Mouse (Mus musculus) embryonic facial prominence, embryonic 14.5 days (tissue): Measurements from ENCODE around the gene Trim7. TPM values are rescaled to one million over a fixed set of nuclear protein-coding genes. Genes with fewer than 3 reads are reported as not detected.

Source experiments
- ATAC-seq: fragments of 200-750 bp; cut with Nextera tagmentation; 2 replicates; pipeline ENCODE4 v1.8.0; 2017; ENCODE audit warnings: low read depth, moderate number of reproducible peaks, moderate TSS enrichment
- DNase-seq: peaks from one replicate; pipeline ENCODE4 v3.0.0-alpha.2; 2015; ENCODE audit warnings: low spot score
- H3K27ac ChIP-seq: fragments of 300-500 bp; sonication (generic); replicated peaks from 2 replicates; pipeline ENCODE4 v1.5.1; 2014; ENCODE audit warnings: low read depth, mild to moderate bottlenecking, low read length, moderate library complexity
- H3K27me3 ChIP-seq: fragments of 300-500 bp; sonication (generic); replicated peaks from 2 replicates; pipeline ENCODE4 v1.6.1; 2014; ENCODE audit warnings: low read length; ENCODE audit not compliant: control insufficient read depth, insufficient read depth
- H3K36me3 ChIP-seq: fragments of 300-500 bp; sonication (generic); 2 replicates; pipeline ENCODE4 v1.6.1; 2014; ENCODE audit warnings: low read length, mixed read lengths; ENCODE audit not compliant: control insufficient read depth, insufficient read depth
- H3K4me1 ChIP-seq: fragments of 300-500 bp; sonication (generic); 2 replicates; pipeline ENCODE4 v1.6.1; 2014; ENCODE audit warnings: antibody characterized with exemption, low read length; ENCODE audit not compliant: control insufficient read depth, insufficient read depth
- H3K4me2 ChIP-seq: fragments of 300-500 bp; sonication (generic); 2 replicates; pipeline ENCODE4 v1.6.1; 2014; ENCODE audit warnings: low read depth, mild to moderate bottlenecking, low read length, moderate library complexity, mixed read lengths
- H3K4me3 ChIP-seq: fragments of 300-500 bp; sonication (generic); 2 replicates; pipeline ENCODE4 v1.5.1; 2014; ENCODE audit warnings: low read depth, mild to moderate bottlenecking, low read length
- H3K9ac ChIP-seq: fragments of 300-500 bp; sonication (generic); 2 replicates; pipeline ENCODE4 v1.6.1; 2014; ENCODE audit warnings: low read depth, mild to moderate bottlenecking, low read length, moderate library complexity, mixed read lengths
- H3K9me3 ChIP-seq: fragments of 300-500 bp; sonication (generic); 2 replicates; pipeline ENCODE4 v1.6.1; 2016; ENCODE audit warnings: low read length; ENCODE audit not compliant: control insufficient read depth
- WGBS: fragments of 180-500 bp; shearing (Covaris S2); extraction: QIAGEN DNeasy Blood & Tissue Kit; methylation state at CpG from one replicate; pipeline ENCODE4 v1.1.7; 2014; 5-methylcytosine and 5-hydroxymethylcytosine counted together
- polyA plus RNA-seq: library from polyadenylated mRNA; unstranded; fragments of >200 nt; fragmentation: Nextera tagmentation; extraction: Ambion mirVana; gene quantifications from 2 replicates; pipeline ENCODE4 v1.2.1, GENCODE M21; 2014

The Trim7 gene
- polyA plus RNA-seq, 1 experiment from 2014 or later = 1.3 TPM

DNA sequence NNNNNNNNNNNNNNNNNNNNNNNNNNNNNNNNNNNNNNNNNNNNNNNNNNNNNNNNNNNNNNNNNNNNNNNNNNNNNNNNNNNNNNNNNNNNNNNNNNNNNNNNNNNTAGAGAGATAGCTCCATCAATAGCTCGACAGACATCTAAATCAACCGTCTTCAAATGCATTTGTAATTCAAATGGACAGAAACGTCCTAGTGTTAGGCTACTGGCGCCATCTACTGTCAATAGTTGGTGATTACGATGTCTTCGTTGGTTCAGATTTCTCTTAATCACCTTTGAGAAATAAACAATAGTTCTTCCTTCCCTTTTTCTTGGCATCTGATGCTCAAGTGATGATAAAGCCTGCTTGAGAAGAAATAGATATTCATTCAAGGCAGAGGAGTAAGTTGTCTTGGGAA is 33.1 kb downstream of the Trim7 start:
- peak overlapping the region; percentile 75 for H3K4me2 ChIP-seq
- H3K27ac ChIP-seq = no peak overlapping the region
- no peaks in the 10 kb centered on the region for H3K36me3 ChIP-seq
- H3K4me1 ChIP-seq = peaks cover 9% of the 10 kb centered on the region
- H3K27me3 ChIP-seq = no peaks in the 10 kb centered on the region
- H3K9ac ChIP-seq = no peak overlapping the region
- H3K9me3 ChIP-seq = no peaks in the 10 kb centered on the region
- under 1% methylated on average over 6 of the region's 6 CpGs for WGBS
- peak; percentile 81 for DNase-seq
- no peak for ATAC-seq
- peak overlapping the region; percentile 61; the same call in 1 of the 2 replicates for H3K4me3 ChIP-seq

DNA sequence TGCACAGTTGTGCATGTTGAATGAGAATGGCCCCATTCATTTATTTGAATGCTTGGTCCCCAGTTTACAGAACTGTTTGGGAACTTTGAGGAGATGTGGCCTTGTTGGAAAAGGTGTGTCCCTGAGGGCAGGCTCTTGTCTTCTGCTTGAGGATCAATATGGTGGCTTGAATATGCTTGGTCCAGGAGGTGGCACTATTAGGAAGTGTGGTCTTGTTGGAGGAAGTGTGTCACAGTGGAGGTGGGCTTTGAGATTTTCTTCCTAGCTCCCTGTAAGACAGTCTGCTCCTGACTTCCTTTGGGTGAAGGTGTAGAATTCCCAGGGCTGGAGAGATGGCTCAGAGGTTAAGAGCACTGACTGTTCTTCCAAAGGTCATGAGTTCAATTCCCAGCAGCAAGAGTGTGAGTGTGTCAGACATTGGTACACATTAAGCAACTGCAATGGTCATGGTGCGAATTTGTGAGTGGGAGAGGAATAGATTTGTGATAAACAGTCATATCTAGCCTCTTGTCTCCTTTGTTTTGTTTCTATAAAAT is 36.9 kb downstream of the Trim7 start:
- H3K4me3 ChIP-seq = no peak overlapping the region
- no peaks in the 10 kb centered on the region for H3K36me3 ChIP-seq
- H3K4me2 ChIP-seq = no peak overlapping the region
- no peaks in the 10 kb centered on the region for H3K9me3 ChIP-seq
- no peaks in the 10 kb centered on the region for H3K4me1 ChIP-seq
- H3K27me3 ChIP-seq = no peaks in the 10 kb centered on the region
- H3K9ac ChIP-seq = no peak overlapping the region
- ATAC-seq = no peak
- DNase-seq = no peak
- H3K27ac ChIP-seq = no peak overlapping the region
- WGBS = 88% methylated on average over 1 of the region's 1 CpGs

DNA sequence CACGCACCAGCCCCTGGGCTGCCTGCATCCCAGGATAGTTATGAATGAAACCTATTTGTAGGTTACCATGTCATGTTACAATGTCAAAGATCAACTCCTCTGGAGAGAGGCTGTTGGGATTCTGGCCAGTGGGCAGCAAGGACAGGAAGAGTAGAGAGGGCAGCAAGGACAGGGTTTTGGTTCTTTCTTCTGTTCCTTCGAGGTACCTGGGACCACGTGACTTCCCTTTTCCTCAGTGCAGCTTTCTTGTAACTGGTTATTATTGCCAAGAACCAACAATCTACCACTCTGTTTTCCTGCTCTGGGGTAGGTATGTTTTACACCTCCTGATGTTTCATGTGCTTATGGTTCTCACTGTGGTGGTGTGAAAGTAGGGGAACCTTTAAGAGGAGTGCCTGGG is 37.9 kb downstream of the Trim7 start:
- Histone ChIP-seq H3K4me2 (no peak overlapping the region), H3K36me3 (no peaks in the 10 kb centered on the region), H3K9me3 (no peaks in the 10 kb centered on the region), H3K4me1 (no peaks in the 10 kb centered on the region), H3K9ac (no peak overlapping the region), H3K4me3 (no peak overlapping the region), H3K27ac (no peak overlapping the region), H3K27me3 (no peaks in the 10 kb centered on the region)
- ATAC-seq (no peak), DNase-seq (no peak)
- WGBS = 83% methylated on average over 3 of the region's 3 CpGs

DNA sequence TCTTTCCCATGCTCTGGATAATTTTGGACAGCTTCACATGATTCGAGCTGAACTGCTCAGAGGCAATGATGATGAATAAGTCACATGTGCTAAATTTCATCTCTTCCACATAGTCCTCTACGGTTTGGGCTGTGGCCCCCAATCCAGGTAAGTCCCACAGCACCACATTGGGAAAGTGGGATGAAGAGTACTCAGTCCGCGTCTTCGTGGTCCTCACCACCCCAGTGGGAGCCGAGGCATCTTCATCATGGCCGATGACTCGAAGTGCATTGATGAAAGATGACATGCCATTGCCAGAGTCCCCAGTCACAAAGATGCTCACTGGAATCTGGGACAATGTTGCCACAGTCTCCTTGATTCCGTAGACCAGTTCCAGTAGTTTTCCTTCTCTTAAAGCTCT is 40.5 kb downstream of the Trim7 start:
- no peaks in the 10 kb centered on the region for H3K36me3 ChIP-seq
- ATAC-seq (no peak), DNase-seq (no peak)
- no peak overlapping the region for H3K27ac ChIP-seq
- H3K9me3 ChIP-seq = no peaks in the 10 kb centered on the region
- 0 out of 2 replicates have a peak, but pooled peaks cover under 1% of the 10 kb centered on the region for H3K4me1 ChIP-seq
- H3K4me3 ChIP-seq = no peak overlapping the region
- H3K27me3 ChIP-seq = no peaks in the 10 kb centered on the region
- H3K4me2 ChIP-seq = no peak overlapping the region
- 94% methylated on average over 9 of the region's 9 CpGs for WGBS
- H3K9ac ChIP-seq = no peak overlapping the region

DNA sequence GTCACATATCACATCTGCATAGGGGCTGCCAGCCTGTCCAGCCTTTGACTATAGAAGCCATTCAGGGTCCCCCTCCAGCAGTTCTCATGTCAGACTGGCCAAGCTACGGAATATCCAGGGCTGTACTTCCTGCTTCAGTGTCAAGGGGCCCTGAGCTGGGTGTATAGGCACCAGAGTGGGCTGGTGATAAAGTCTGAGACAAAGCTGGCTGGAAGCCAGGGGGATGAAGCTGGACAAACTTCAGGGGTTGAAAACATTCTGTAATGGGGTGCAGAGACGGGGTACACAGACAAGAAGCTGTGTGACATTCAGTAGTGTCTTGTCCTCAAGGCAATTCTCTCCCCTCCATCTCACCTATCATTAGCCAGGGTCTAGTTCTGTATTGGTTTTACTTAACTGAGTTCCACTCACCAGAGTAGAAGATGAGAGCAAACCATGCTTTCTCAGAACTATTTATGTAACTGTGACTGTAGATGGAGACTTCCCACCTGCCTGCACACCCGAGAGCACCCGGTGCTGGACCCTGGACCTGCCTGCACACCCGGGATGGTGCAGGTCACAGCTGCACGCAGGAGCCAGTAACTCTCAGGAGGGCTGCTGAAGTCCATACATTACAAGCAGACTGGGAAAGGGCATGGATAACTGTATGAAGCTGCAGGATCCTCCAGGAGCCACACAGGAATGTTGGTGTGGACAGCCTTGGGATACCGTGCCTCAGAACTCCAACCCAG is 43.6 kb downstream of the Trim7 start:
- ATAC-seq (no peak), DNase-seq (no peak)
- Histone ChIP-seq H3K9ac (no peak overlapping the region), H3K36me3 (no peaks in the 10 kb centered on the region), H3K27ac (no peak overlapping the region), H3K4me3 (no peak overlapping the region), H3K27me3 (peaks cover 3% of the 10 kb centered on the region; the same call in 1 of the 2 replicates), H3K9me3 (no peaks in the 10 kb centered on the region), H3K4me1 (0 out of 2 replicates have a peak, but pooled peaks cover 5% of the 10 kb centered on the region), H3K4me2 (peak overlapping the region; percentile 79)
- 61% methylated on average over 7 of the region's 7 CpGs for WGBS

DNA sequence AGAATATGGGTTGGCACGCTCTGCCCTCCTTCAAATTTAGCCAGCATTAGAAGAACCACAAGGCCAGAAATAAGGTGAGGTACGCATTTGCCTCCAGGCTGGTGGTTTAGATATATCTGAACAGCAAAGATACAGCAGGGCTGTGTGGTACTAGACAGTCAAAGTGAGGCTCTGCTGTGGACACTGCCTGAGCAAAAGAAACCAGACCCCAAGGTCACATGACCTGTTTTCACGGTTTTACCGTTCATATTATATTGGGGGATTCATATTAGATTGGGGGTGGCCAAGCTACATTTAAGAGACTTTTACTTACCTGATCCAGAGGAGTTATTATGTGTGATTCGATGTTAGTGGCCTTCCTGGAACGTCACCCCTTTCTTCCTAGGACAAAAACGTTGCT is 44.8 kb downstream of the Trim7 start:
- Histone ChIP-seq H3K9ac (peak overlapping the region; percentile 57), H3K36me3 (no peaks in the 10 kb centered on the region), H3K4me3 (peak overlapping the region; percentile 53), H3K9me3 (no peaks in the 10 kb centered on the region), H3K4me2 (peak overlapping the region; percentile 79), H3K27me3 (peaks cover 7% of the 10 kb centered on the region), H3K27ac (0 out of 2 replicates have a peak overlapping the region, but pooled peaks have one; percentile 40), H3K4me1 (0 out of 2 replicates have a peak, but pooled peaks cover 5% of the 10 kb centered on the region)
- DNase-seq (no peak), ATAC-seq (no peak)
- 33% methylated on average over 7 of the region's 7 CpGs for WGBS

DNA sequence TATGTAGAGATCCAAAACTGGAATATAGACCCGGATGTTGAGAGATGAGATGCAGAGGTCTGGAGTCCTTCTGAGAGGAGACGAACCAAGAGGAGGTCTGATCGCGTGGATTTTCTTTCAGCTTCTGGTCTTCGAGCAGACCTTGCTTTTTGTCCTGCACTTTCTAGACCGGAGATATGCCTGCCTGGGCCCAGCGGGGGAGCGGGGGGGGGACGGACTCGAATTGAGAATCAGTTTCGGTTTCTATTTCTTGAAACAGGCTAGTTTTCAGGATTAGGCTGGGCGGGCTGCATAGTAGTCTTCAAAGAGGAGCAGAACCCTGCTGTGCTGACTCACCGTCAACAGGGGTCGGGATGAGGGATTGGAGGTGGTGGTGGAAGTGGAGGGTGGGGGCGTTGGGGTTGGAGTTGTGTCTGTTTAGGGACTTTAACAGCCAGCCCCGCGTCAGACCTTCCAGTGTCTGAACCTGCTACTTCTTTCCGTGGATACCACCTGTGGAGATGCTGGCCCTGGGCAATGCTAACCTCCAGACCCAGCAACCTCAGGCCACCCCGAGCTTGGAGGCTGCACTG is 45.3 kb downstream of the Trim7 start, which contains the start of gene Irgm1:
Irgm1 (minus strand) TSS at position 483 of the 572 bp plus-strand sequence.
- 1% methylated on average over 19 of the region's 19 CpGs for WGBS

DNA sequence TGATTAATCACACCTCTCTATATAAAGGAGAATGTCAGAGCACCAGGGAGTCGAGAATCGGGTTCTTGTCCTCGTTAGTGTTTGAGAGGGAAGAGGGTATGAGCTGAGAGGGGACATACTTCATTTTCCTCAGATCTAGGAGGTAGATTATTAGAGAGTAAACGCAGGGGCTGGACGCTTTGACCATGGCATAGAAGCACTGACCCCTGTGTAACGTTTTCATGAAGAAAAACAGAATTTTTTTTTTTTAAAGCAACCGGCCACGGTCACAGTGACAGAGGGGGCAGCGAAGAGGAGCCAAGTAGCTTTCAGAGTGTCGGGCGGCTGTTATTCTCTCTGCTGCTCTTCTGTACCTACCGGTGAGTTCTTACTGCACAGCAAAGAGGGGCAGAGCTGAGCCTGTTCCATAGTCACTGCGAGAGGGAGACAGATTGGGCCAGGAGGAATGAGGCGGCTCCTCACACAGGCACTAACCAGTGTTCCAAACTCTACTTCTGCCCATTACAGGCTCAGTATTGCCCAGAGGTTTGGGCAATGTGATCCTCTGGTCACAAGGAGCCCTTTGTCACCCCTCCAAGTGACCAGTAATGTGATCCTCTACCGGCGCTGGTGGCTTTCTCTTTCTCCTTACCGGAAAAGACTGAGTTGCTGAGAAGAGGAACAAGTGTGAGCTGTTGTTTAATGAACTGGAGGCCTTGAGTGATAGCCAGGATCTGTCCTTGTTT is 46.0 kb downstream of the Trim7 start:
- Histone ChIP-seq H3K4me1 (0 out of 2 replicates have a peak, but pooled peaks cover 5% of the 10 kb centered on the region), H3K27ac (peak overlapping the region; percentile 40; the same call in 1 of the 2 replicates), H3K4me3 (peak overlapping the region; percentile 53), H3K9ac (peak overlapping the region; percentile 57), H3K9me3 (no peaks in the 10 kb centered on the region), H3K36me3 (no peaks in the 10 kb centered on the region), H3K4me2 (peak overlapping the region; percentile 79), H3K27me3 (peaks cover 7% of the 10 kb centered on the region)
- WGBS = 9% methylated on average over 17 of the region's 17 CpGs
- ATAC-seq (peak; percentile 38; the same call in 1 of the 2 replicates), DNase-seq (no peak)

More for the DNA sequence above, 45.3 kb downstream of the Trim7 start, which contains the start of gene Irgm1:
- H3K4me2 ChIP-seq = peak within 1 kb of the TSS; percentile 79
- H3K9me3 ChIP-seq = no peaks in the 10 kb centered on the region
- ATAC-seq (peak; percentile 67), DNase-seq (peak; percentile 59)
- 0 out of 2 replicates have a peak, but pooled peaks cover 5% of the 10 kb centered on the region for H3K4me1 ChIP-seq
- peak within 1 kb of the TSS; percentile 57 for H3K9ac ChIP-seq
- H3K36me3 ChIP-seq = no peaks in the 10 kb centered on the region
- peak within 1 kb of the TSS; percentile 40; the same call in 1 of the 2 replicates for H3K27ac ChIP-seq
- peak within 1 kb of the TSS; percentile 53 for H3K4me3 ChIP-seq
- H3K27me3 ChIP-seq = peaks cover 7% of the 10 kb centered on the region
